Mouse (Mus musculus): ENCODE measurements at regions not wholly inside any gene's neighbourhood (a gene's known extent, or its start where the extent isn't known, plus 50 kb on each side); places are given as distances from the start of the nearest gene placed in this dataset.

- no peak overlapping the region for H3K9ac ChIP-seq (replicated peaks; ENCODE audit: low read depth)
- no peak for ATAC-seq
Observed at GRCm38 (mm10) chr14:98629026-98629425, 365.1 kb downstream of the Rpl36a-ps1 start.

GRCm38 (mm10) chr14:98626476-98626875 is 367.6 kb downstream of the Rpl36a-ps1 start:
- Histone ChIP-seq H3K4me1 (ENCODE audit: insufficient read depth, low read depth, low read length) (no peaks in the 10 kb centered on the region), H3K36me3 (ENCODE audit: insufficient read depth, low read length) (no peaks in the 10 kb centered on the region), H3K27me3 (replicated peaks; ENCODE audit: insufficient read depth, low read length) (no peaks in the 10 kb centered on the region), H3K4me3 (ENCODE audit: low read depth, low read length) (no peak overlapping the region), H3K9me3 (ENCODE audit: low read length) (no peaks in the 10 kb centered on the region), H3K9ac (replicated peaks; ENCODE audit: low read depth) (no peak overlapping the region), H3K4me2 (replicated peaks; ENCODE audit: low read depth, low read length) (0 out of 2 replicates have a peak overlapping the region, but pooled peaks have one; percentile 8), H3K27ac (ENCODE audit: low read length) (no peak overlapping the region)
- TF ChIP-seq CTCF (IDR thresholded peaks at IDR 0.05), result no peak
- no peak for TF ChIP-seq EP300 (IDR thresholded peaks at IDR 0.05)
- peak; percentile 13 for DNase-seq (ENCODE audit: low spot score)
- peak; percentile 54; the same call in 1 of the 2 replicates for ATAC-seq
- WGBS, result 32% methylated on average over 7 of the region's 7 CpGs

More at GRCm38 (mm10) chr14:98629026-98629425, 365.1 kb downstream of the Rpl36a-ps1 start:
- Histone ChIP-seq H3K27me3 (replicated peaks; ENCODE audit: insufficient read depth, low read length) (no peaks in the 10 kb centered on the region), H3K4me3 (ENCODE audit: low read depth, low read length) (no peak overlapping the region), H3K27ac (ENCODE audit: low read length) (no peak overlapping the region), H3K4me1 (ENCODE audit: insufficient read depth, low read depth, low read length) (no peaks in the 10 kb centered on the region), H3K4me2 (replicated peaks; ENCODE audit: low read depth, low read length) (no peak overlapping the region), H3K9me3 (ENCODE audit: low read length) (no peaks in the 10 kb centered on the region), H3K36me3 (ENCODE audit: insufficient read depth, low read length) (no peaks in the 10 kb centered on the region)
- no peak for DNase-seq (ENCODE audit: low spot score)
- TF ChIP-seq CTCF (IDR thresholded peaks at IDR 0.05) (peak; percentile 34; the same call in 1 of the 2 replicates), EP300 (IDR thresholded peaks at IDR 0.05) (no peak)
- 61% methylated on average over 4 of the region's 4 CpGs for WGBS

GRCm38 (mm10) chr14:98625867-98626266 is 368.3 kb downstream of the Rpl36a-ps1 start:
- H3K9ac ChIP-seq (replicated peaks; ENCODE audit: low read depth), result no peak overlapping the region
- 81% methylated on average over 4 of the region's 4 CpGs for WGBS
- no peak overlapping the region for H3K27ac ChIP-seq (ENCODE audit: low read length)
- no peak overlapping the region for H3K4me3 ChIP-seq (ENCODE audit: low read depth, low read length)
- no peaks in the 10 kb centered on the region for H3K9me3 ChIP-seq (ENCODE audit: low read length)
- ATAC-seq (no peak), DNase-seq (ENCODE audit: low spot score) (no peak)
- H3K36me3 ChIP-seq (ENCODE audit: insufficient read depth, low read length), result no peaks in the 10 kb centered on the region
- H3K4me2 ChIP-seq (replicated peaks; ENCODE audit: low read depth, low read length), result no peak overlapping the region
- no peak for TF ChIP-seq EP300 (IDR thresholded peaks at IDR 0.05)
- TF ChIP-seq CTCF (IDR thresholded peaks at IDR 0.05), result no peak
- H3K4me1 ChIP-seq (ENCODE audit: insufficient read depth, low read depth, low read length), result no peaks in the 10 kb centered on the region
- H3K27me3 ChIP-seq (replicated peaks; ENCODE audit: insufficient read depth, low read length), result no peaks in the 10 kb centered on the region

GRCm38 (mm10) chr14:98605772-98606171 is 388.3 kb downstream of the Rpl36a-ps1 start:
- Histone ChIP-seq H3K4me3 (ENCODE audit: low read depth, low read length) (no peak overlapping the region), H3K4me1 (ENCODE audit: insufficient read depth, low read depth, low read length) (no peaks in the 10 kb centered on the region), H3K27me3 (replicated peaks; ENCODE audit: insufficient read depth, low read length) (no peaks in the 10 kb centered on the region), H3K9ac (replicated peaks; ENCODE audit: low read depth) (no peak overlapping the region), H3K36me3 (ENCODE audit: insufficient read depth, low read length) (no peaks in the 10 kb centered on the region), H3K9me3 (ENCODE audit: low read length) (no peaks in the 10 kb centered on the region), H3K27ac (ENCODE audit: low read length) (no peak overlapping the region), H3K4me2 (replicated peaks; ENCODE audit: low read depth, low read length) (no peak overlapping the region)
- no peak for TF ChIP-seq EP300 (IDR thresholded peaks at IDR 0.05)
- TF ChIP-seq CTCF (IDR thresholded peaks at IDR 0.05), result no peak
- ATAC-seq (no peak), DNase-seq (ENCODE audit: low spot score) (no peak)
- 47% methylated on average over 2 of the region's 2 CpGs for WGBS

GRCm38 (mm10) chr14:98596252-98596651 is 397.9 kb downstream of the Rpl36a-ps1 start:
- ATAC-seq (no peak), DNase-seq (ENCODE audit: low spot score) (no peak)
- Histone ChIP-seq H3K9me3 (ENCODE audit: low read length) (no peaks in the 10 kb centered on the region), H3K27ac (ENCODE audit: low read length) (no peak overlapping the region), H3K4me1 (ENCODE audit: insufficient read depth, low read depth, low read length) (no peaks in the 10 kb centered on the region), H3K4me3 (ENCODE audit: low read depth, low read length) (no peak overlapping the region), H3K4me2 (replicated peaks; ENCODE audit: low read depth, low read length) (no peak overlapping the region), H3K36me3 (ENCODE audit: insufficient read depth, low read length) (no peaks in the 10 kb centered on the region), H3K27me3 (replicated peaks; ENCODE audit: insufficient read depth, low read length) (no peaks in the 10 kb centered on the region), H3K9ac (replicated peaks; ENCODE audit: low read depth) (no peak overlapping the region)
- TF ChIP-seq EP300 (IDR thresholded peaks at IDR 0.05) (no peak), CTCF (IDR thresholded peaks at IDR 0.05) (no peak)
- WGBS, result 70% methylated on average over 2 of the region's 2 CpGs

- no peak overlapping the region for H3K4me3 ChIP-seq (ENCODE audit: low read depth, low read length)
- peak; percentile 76 for ATAC-seq
- no peaks in the 10 kb centered on the region for H3K36me3 ChIP-seq (ENCODE audit: insufficient read depth, low read length)
- H3K27ac ChIP-seq (ENCODE audit: low read length), result no peak overlapping the region
- TF ChIP-seq EP300 (IDR thresholded peaks at IDR 0.05) (no peak), CTCF (IDR thresholded peaks at IDR 0.05) (peak; percentile 70)
- H3K27me3 ChIP-seq (replicated peaks; ENCODE audit: insufficient read depth, low read length), result no peaks in the 10 kb centered on the region
- no peaks in the 10 kb centered on the region for H3K4me1 ChIP-seq (ENCODE audit: insufficient read depth, low read depth, low read length)
- WGBS, result 20% methylated on average over 4 of the region's 4 CpGs
- no peak overlapping the region for H3K4me2 ChIP-seq (replicated peaks; ENCODE audit: low read depth, low read length)
- DNase-seq (ENCODE audit: low spot score), result peak; percentile 26
- no peak overlapping the region for H3K9ac ChIP-seq (replicated peaks; ENCODE audit: low read depth)
- no peaks in the 10 kb centered on the region for H3K9me3 ChIP-seq (ENCODE audit: low read length)
Observed at GRCm38 (mm10) chr14:98589846-98590245, 404.3 kb downstream of the Rpl36a-ps1 start.

DNA sequence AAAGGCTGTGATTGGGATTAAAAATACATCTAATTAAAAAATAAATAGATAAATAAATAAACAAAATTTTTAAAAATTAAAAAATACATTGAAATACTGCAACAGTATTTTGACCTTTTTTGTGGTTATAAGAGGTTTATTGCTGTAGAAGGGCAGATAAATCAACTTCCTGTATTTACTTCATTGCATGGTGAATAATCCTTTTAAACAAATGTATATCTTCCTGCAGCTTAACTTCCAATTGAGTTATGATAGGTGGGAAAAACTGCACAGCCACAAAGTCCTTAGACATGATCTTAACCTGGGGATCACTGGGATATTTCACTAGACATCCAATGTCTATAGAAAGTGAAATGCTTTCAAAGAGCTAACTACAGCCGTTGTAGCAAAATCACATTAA is 402.1 kb upstream of the Dach1 start:
- TF ChIP-seq EP300 (IDR thresholded peaks at IDR 0.05), result no peak
- no peak for TF ChIP-seq CTCF (IDR thresholded peaks at IDR 0.05)
- H3K36me3 ChIP-seq (ENCODE audit: insufficient read depth, low read length), result no peaks in the 10 kb centered on the region
- H3K4me1 ChIP-seq (ENCODE audit: insufficient read depth, low read depth, low read length), result no peaks in the 10 kb centered on the region
- no peaks in the 10 kb centered on the region for H3K27me3 ChIP-seq (replicated peaks; ENCODE audit: insufficient read depth, low read length)
- 89% methylated on average over 1 of the region's 1 CpGs for WGBS
- no peaks in the 10 kb centered on the region for H3K9me3 ChIP-seq (ENCODE audit: low read length)
- no peak overlapping the region for H3K4me3 ChIP-seq (ENCODE audit: low read depth, low read length)
- no peak overlapping the region for H3K27ac ChIP-seq (ENCODE audit: low read length)
- no peak for DNase-seq (ENCODE audit: low spot score)
- no peak for ATAC-seq
- no peak overlapping the region for H3K4me2 ChIP-seq (replicated peaks; ENCODE audit: low read depth, low read length)
- no peak overlapping the region for H3K9ac ChIP-seq (replicated peaks; ENCODE audit: low read depth)

Measured in lung, postnatal 0 days (tissue).